Mouse (Mus musculus): ENCODE measurements around the gene Ccdc113. TPM values are rescaled to one million over a fixed set of nuclear protein-coding genes. Genes with fewer than 3 reads are reported as not detected.

The Ccdc113 gene
- polyA plus RNA-seq, 1 experiment from 2014 or later = not detected

DNA sequence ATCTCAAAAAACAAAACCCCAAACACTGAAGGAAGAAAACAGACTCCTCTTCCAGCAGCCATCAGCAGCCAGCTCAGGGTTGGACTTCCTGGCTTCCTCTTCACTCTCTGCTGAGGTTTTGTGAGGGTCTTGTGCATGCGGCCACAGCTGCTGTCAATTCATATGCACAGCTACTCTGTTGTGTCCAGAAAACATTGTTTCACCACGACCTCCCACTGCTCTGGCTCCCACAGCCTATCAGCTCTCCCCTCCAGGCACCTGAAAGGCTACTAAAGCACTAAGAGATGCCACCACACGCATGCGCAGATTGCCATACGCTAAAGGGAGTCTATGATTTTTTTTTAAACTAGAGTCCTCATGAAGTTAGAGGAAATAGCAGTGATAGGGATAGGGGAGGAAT lies 29.1 kb upstream of the Ccdc113 start:
- H3K36me3 ChIP-seq (replicated peaks; ENCODE audit: insufficient read depth, low read length) = no peaks in the 10 kb centered on the region
- WGBS (ENCODE audit: insufficient replicate concordance) = 55% methylated on average over 5 of the region's 5 CpGs
- H3K27ac ChIP-seq (ENCODE audit: low read depth) = no peak overlapping the region
- ATAC-seq (no peak), DNase-seq (no peak)
- no peaks in the 10 kb centered on the region for H3K9me3 ChIP-seq (ENCODE audit: low read length)
- TF ChIP-seq EP300 (IDR thresholded peaks at IDR 0.05; ENCODE audit: low read depth) (no peak), CTCF (IDR thresholded peaks at IDR 0.05; ENCODE audit: low read depth) (no peak)
- no peak overlapping the region for H3K9ac ChIP-seq (replicated peaks)
- H3K4me2 ChIP-seq (ENCODE audit: low read depth, low read length) = no peak overlapping the region
- H3K27me3 ChIP-seq (ENCODE audit: insufficient read depth, low read length) = no peaks in the 10 kb centered on the region
- no peaks in the 10 kb centered on the region for H3K4me1 ChIP-seq (ENCODE audit: insufficient read depth)
- no peak overlapping the region for H3K4me3 ChIP-seq (ENCODE audit: low read depth, low read length)

DNA sequence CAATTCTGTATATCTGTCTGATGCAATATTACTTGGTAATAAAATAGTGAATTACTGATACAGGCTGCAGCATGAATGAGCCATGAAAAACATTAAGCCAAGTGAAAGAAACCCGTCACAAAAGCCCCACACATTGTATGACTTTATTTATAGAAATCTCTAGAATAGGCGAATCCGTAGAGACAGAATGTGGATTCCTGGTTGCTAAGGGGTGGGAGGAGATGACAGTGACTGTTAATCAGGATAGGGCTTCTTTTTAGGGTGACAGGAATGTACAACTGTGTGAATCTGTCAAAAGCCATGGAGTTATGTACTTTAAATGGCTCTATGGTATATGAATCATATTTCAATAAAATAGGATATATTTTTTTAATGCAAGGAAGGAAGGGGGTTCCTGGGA lies 28.3 kb upstream of the Ccdc113 start:
- DNase-seq (no peak), ATAC-seq (no peak)
- no peak for TF ChIP-seq CTCF (IDR thresholded peaks at IDR 0.05; ENCODE audit: low read depth)
- TF ChIP-seq EP300 (IDR thresholded peaks at IDR 0.05; ENCODE audit: low read depth) = no peak
- 82% methylated on average over 3 of the region's 3 CpGs for WGBS (ENCODE audit: insufficient replicate concordance)
- no peak overlapping the region for H3K9ac ChIP-seq (replicated peaks)
- H3K36me3 ChIP-seq (replicated peaks; ENCODE audit: insufficient read depth, low read length) = no peaks in the 10 kb centered on the region
- no peak overlapping the region for H3K4me3 ChIP-seq (ENCODE audit: low read depth, low read length)
- H3K27me3 ChIP-seq (ENCODE audit: insufficient read depth, low read length) = no peaks in the 10 kb centered on the region
- H3K9me3 ChIP-seq (ENCODE audit: low read length) = no peaks in the 10 kb centered on the region
- H3K4me2 ChIP-seq (ENCODE audit: low read depth, low read length) = no peak overlapping the region
- no peak overlapping the region for H3K27ac ChIP-seq (ENCODE audit: low read depth)
- no peaks in the 10 kb centered on the region for H3K4me1 ChIP-seq (ENCODE audit: insufficient read depth)

DNA sequence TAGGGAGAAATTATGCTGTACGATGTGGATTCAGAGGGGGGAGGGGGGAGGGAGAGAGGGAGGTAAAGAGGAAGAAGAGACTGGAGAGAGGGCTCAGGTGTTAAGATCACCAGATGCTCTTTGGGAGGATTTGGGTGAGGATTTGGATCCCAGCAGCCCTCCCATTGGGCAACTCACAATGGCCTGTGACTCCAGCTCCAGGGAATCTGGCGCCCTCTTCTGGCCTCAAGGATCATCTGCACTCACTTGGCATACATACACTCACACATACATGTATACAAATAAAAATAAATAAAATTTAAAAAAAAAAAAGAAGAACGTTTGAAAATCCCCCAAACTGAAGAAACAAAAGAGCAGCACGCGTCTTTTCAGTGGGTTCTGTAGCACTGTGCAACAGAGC lies 27.6 kb upstream of the Ccdc113 start:
- no peaks in the 10 kb centered on the region for H3K4me1 ChIP-seq (ENCODE audit: insufficient read depth)
- no peak overlapping the region for H3K9ac ChIP-seq (replicated peaks)
- DNase-seq (no peak), ATAC-seq (no peak)
- TF ChIP-seq EP300 (IDR thresholded peaks at IDR 0.05; ENCODE audit: low read depth) (no peak), CTCF (IDR thresholded peaks at IDR 0.05; ENCODE audit: low read depth) (peak; percentile 29; the same call in 1 of the 2 replicates)
- no peaks in the 10 kb centered on the region for H3K27me3 ChIP-seq (ENCODE audit: insufficient read depth, low read length)
- H3K36me3 ChIP-seq (replicated peaks; ENCODE audit: insufficient read depth, low read length) = no peaks in the 10 kb centered on the region
- no peak overlapping the region for H3K4me3 ChIP-seq (ENCODE audit: low read depth, low read length)
- no peak overlapping the region for H3K27ac ChIP-seq (ENCODE audit: low read depth)
- 67% methylated on average over 5 of the region's 5 CpGs for WGBS (ENCODE audit: insufficient replicate concordance)
- H3K9me3 ChIP-seq (ENCODE audit: low read length) = no peaks in the 10 kb centered on the region
- no peak overlapping the region for H3K4me2 ChIP-seq (ENCODE audit: low read depth, low read length)

DNA sequence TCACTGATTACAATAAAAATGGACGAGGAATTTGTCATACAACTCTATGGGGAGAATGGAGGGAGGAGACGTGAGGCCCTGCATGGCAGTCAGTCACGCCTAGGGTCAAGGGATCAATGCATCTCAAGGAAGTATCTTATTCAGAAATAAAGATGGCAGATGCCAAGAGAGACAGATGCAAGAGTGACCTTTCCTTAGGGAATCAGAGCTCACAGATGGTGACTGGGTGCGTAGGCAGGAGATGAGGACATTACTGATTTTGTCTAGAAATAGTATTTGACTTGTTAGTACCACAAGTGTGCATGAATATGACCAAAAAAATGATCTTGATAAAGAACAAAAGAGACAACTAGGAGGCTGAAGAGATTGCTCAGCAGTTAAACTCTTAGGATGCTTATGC lies 21.6 kb upstream of the Ccdc113 start:
- Histone ChIP-seq H3K4me2 (ENCODE audit: low read depth, low read length) (no peak overlapping the region), H3K9ac (replicated peaks) (no peak overlapping the region), H3K4me1 (ENCODE audit: insufficient read depth) (no peaks in the 10 kb centered on the region), H3K27ac (ENCODE audit: low read depth) (no peak overlapping the region), H3K36me3 (replicated peaks; ENCODE audit: insufficient read depth, low read length) (no peaks in the 10 kb centered on the region), H3K27me3 (ENCODE audit: insufficient read depth, low read length) (no peaks in the 10 kb centered on the region), H3K9me3 (ENCODE audit: low read length) (no peaks in the 10 kb centered on the region), H3K4me3 (ENCODE audit: low read depth, low read length) (no peak overlapping the region)
- DNase-seq (no peak), ATAC-seq (no peak)
- no peak for TF ChIP-seq CTCF (IDR thresholded peaks at IDR 0.05; ENCODE audit: low read depth)
- TF ChIP-seq EP300 (IDR thresholded peaks at IDR 0.05; ENCODE audit: low read depth) = no peak
- 67% methylated on average over 4 of the region's 4 CpGs for WGBS (ENCODE audit: insufficient replicate concordance)

DNA sequence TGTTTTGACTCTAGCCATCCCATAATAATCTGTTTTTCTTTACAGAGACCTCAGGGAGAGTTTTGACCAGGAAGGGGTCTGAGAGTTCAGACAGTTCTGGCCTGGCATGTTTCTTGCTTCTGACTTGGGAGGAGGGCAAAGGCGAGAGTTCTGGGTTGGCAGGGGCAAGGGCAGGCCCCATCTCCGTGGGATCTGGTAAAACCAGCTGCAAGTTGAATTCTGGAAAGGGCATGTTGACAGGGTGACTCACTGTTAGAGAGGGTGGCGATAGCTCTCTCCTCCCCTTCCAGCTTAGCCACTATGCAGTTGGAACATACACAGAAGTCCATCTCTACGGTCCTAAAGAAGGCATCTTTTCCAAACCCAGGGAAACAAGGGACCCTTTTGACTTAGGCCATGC lies 20.7 kb upstream of the Ccdc113 start:
- TF ChIP-seq EP300 (IDR thresholded peaks at IDR 0.05; ENCODE audit: low read depth) (no peak), CTCF (IDR thresholded peaks at IDR 0.05; ENCODE audit: low read depth) (no peak)
- H3K36me3 ChIP-seq (replicated peaks; ENCODE audit: insufficient read depth, low read length) = no peaks in the 10 kb centered on the region
- H3K4me1 ChIP-seq (ENCODE audit: insufficient read depth) = no peaks in the 10 kb centered on the region
- WGBS (ENCODE audit: insufficient replicate concordance) = 65% methylated on average over 4 of the region's 4 CpGs
- DNase-seq (no peak), ATAC-seq (no peak)
- no peaks in the 10 kb centered on the region for H3K27me3 ChIP-seq (ENCODE audit: insufficient read depth, low read length)
- H3K4me2 ChIP-seq (ENCODE audit: low read depth, low read length) = no peak overlapping the region
- H3K9me3 ChIP-seq (ENCODE audit: low read length) = no peaks in the 10 kb centered on the region
- no peak overlapping the region for H3K9ac ChIP-seq (replicated peaks)
- no peak overlapping the region for H3K4me3 ChIP-seq (ENCODE audit: low read depth, low read length)
- H3K27ac ChIP-seq (ENCODE audit: low read depth) = no peak overlapping the region

DNA sequence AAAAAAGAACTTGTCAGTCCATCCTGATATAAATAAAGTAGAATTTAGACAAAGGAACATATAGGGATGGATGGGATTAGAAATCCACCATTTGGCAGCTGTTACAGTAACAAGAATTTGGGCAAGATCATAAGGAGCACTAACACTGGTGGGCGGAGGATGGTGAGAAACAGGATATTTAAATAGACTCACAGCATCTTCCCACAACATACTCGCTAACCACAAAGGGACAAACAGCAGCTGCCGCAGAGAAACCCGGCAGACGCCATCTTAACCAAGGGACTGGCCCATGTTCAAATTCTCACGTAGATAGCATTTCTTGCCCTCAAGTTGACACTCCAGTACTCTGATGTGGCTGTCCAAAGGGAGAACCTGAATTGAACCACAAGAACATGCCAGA lies 17.0 kb upstream of the Ccdc113 start:
- H3K4me1 ChIP-seq (ENCODE audit: insufficient read depth) = no peaks in the 10 kb centered on the region
- no peaks in the 10 kb centered on the region for H3K9me3 ChIP-seq (ENCODE audit: low read length)
- no peak overlapping the region for H3K4me3 ChIP-seq (ENCODE audit: low read depth, low read length)
- no peak overlapping the region for H3K4me2 ChIP-seq (ENCODE audit: low read depth, low read length)
- no peak overlapping the region for H3K9ac ChIP-seq (replicated peaks)
- H3K27ac ChIP-seq (ENCODE audit: low read depth) = no peak overlapping the region
- TF ChIP-seq CTCF (IDR thresholded peaks at IDR 0.05; ENCODE audit: low read depth) (no peak), EP300 (IDR thresholded peaks at IDR 0.05; ENCODE audit: low read depth) (no peak)
- H3K27me3 ChIP-seq (ENCODE audit: insufficient read depth, low read length) = no peaks in the 10 kb centered on the region
- WGBS (ENCODE audit: insufficient replicate concordance) = 79% methylated on average over 6 of the region's 6 CpGs
- no peaks in the 10 kb centered on the region for H3K36me3 ChIP-seq (replicated peaks; ENCODE audit: insufficient read depth, low read length)
- ATAC-seq = no peak
- no peak for DNase-seq

DNA sequence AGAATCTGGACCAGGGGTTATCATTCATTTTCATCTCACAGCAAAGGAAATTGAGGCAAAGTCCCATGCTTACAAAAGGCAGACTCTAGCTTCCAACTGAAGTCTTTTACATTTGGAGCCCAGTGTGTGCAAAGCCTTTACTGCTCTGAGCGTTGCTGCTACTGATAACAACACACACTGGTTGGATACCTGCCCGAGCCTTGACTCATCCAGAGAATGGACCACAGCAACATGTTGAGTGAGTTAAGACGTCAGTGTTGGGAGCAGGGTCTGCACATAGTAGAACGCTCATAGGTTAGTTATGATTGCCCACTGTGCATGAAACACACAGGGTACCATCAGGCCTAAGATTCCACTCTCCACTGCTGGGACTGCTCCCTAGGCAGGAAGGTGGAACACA lies 9.9 kb upstream of the Ccdc113 start:
- Histone ChIP-seq H3K4me3 (ENCODE audit: low read depth, low read length) (no peak overlapping the region), H3K9ac (replicated peaks) (no peak overlapping the region), H3K4me2 (ENCODE audit: low read depth, low read length) (no peak overlapping the region), H3K9me3 (ENCODE audit: low read length) (no peaks in the 10 kb centered on the region), H3K36me3 (replicated peaks; ENCODE audit: insufficient read depth, low read length) (no peaks in the 10 kb centered on the region), H3K27ac (ENCODE audit: low read depth) (no peak overlapping the region), H3K27me3 (ENCODE audit: insufficient read depth, low read length) (no peaks in the 10 kb centered on the region), H3K4me1 (ENCODE audit: insufficient read depth) (no peaks in the 10 kb centered on the region)
- no peak for TF ChIP-seq CTCF (IDR thresholded peaks at IDR 0.05; ENCODE audit: low read depth)
- no peak for TF ChIP-seq EP300 (IDR thresholded peaks at IDR 0.05; ENCODE audit: low read depth)
- no peak for DNase-seq
- 71% methylated on average over 4 of the region's 4 CpGs for WGBS (ENCODE audit: insufficient replicate concordance)
- no peak for ATAC-seq

All from liver, postnatal 0 days (tissue).